Mouse (Mus musculus) midbrain, embryonic 12.5 days (tissue): Measurements from ENCODE around the gene Cbx6. TPM values are rescaled to one million over a fixed set of nuclear protein-coding genes. Genes with fewer than 3 reads are reported as not detected.

Experiments
- ATAC-seq: fragments of 200-750 bp; cut with Nextera tagmentation; 2 replicates; pipeline ENCODE4 v1.8.0; 2017; ENCODE audit warnings: low read depth, moderate TSS enrichment, moderate library complexity; ENCODE audit not compliant: low FRiP score
- H3K27ac ChIP-seq: fragments of 300-500 bp; sonication (generic); replicated peaks from 2 replicates; pipeline ENCODE4 v1.5.1; 2016; ENCODE audit warnings: mild to moderate bottlenecking
- H3K27me3 ChIP-seq: fragments of 300-500 bp; sonication (generic); 2 replicates; pipeline ENCODE4 v1.6.1; 2016; ENCODE audit warnings: mild to moderate bottlenecking
- H3K36me3 ChIP-seq: fragments of 300-500 bp; sonication (generic); 2 replicates; pipeline ENCODE4 v1.6.1; 2016
- H3K4me1 ChIP-seq: fragments of 300-500 bp; sonication (generic); 2 replicates; pipeline ENCODE4 v1.6.1; 2016
- H3K4me2 ChIP-seq: fragments of 300-500 bp; sonication (generic); replicated peaks from 2 replicates; pipeline ENCODE4 v1.6.1; 2016; ENCODE audit warnings: mild to moderate bottlenecking, moderate library complexity
- H3K4me3 ChIP-seq: fragments of 300-500 bp; sonication (generic); 2 replicates; pipeline ENCODE4 v1.5.1; 2016; ENCODE audit warnings: mild to moderate bottlenecking
- H3K9ac ChIP-seq: fragments of 300-500 bp; sonication (generic); replicated peaks from 2 replicates; pipeline ENCODE4 v1.6.1; 2016; ENCODE audit warnings: mild to moderate bottlenecking, moderate library complexity
- H3K9me3 ChIP-seq: fragments of 300-500 bp; sonication (generic); 2 replicates; pipeline ENCODE4 v1.6.1; 2016; ENCODE audit warnings: mild to moderate bottlenecking
- WGBS: fragments of 180-500 bp; shearing (Covaris S2); methylation state at CpG from one replicate; pipeline ENCODE4 v1.1.7; 2016; 5-methylcytosine and 5-hydroxymethylcytosine counted together
- polyA plus RNA-seq: library from polyadenylated mRNA; unstranded; fragments of >200 nt; fragmentation: Nextera tagmentation; extraction: Ambion mirVana; gene quantifications from 2 replicates; pipeline ENCODE4 v1.2.1, GENCODE M21; 2016

The Cbx6 gene
- polyA plus RNA-seq, 1 experiment from 2014 or later, result 45.7 TPM

- WGBS, result 86% methylated on average over 8 of the region's 8 CpGs
- no peak for ATAC-seq
- H3K9me3 ChIP-seq, result no peaks in the 10 kb centered on the region
These were observed 36.8 kb downstream of the Cbx6 start for GRCm38 (mm10) chr15:79797680-79798079.

GRCm38 (mm10) chr15:79797096-79797495 lies 37.4 kb downstream of the Cbx6 start:
- no peak for ATAC-seq
- Histone ChIP-seq H3K4me1 (peaks cover 3% of the 10 kb centered on the region; the same call in 1 of the 2 replicates), H3K9me3 (no peaks in the 10 kb centered on the region), H3K27ac (no peak overlapping the region), H3K9ac (no peak overlapping the region), H3K36me3 (no peaks in the 10 kb centered on the region), H3K4me3 (no peak overlapping the region), H3K4me2 (no peak overlapping the region), H3K27me3 (peaks cover 44% of the 10 kb centered on the region)
- 88% methylated on average over 7 of the region's 7 CpGs for WGBS

More at GRCm38 (mm10) chr15:79797680-79798079, 36.8 kb downstream of the Cbx6 start:
- H3K27ac ChIP-seq, result no peak overlapping the region
- H3K4me2 ChIP-seq, result no peak overlapping the region
- peaks cover 44% of the 10 kb centered on the region for H3K27me3 ChIP-seq
- no peaks in the 10 kb centered on the region for H3K36me3 ChIP-seq
- H3K4me3 ChIP-seq, result no peak overlapping the region
- no peaks in the 10 kb centered on the region for H3K4me1 ChIP-seq
- no peak overlapping the region for H3K9ac ChIP-seq

- no peak for ATAC-seq
- Histone ChIP-seq H3K4me1 (peaks cover 3% of the 10 kb centered on the region; the same call in 1 of the 2 replicates), H3K36me3 (no peaks in the 10 kb centered on the region), H3K27me3 (peaks cover 43% of the 10 kb centered on the region), H3K9me3 (no peaks in the 10 kb centered on the region), H3K4me2 (no peak overlapping the region), H3K9ac (no peak overlapping the region), H3K4me3 (no peak overlapping the region), H3K27ac (no peak overlapping the region)
- WGBS, result 93% methylated on average over 12 of the region's 12 CpGs
These were observed 38.2 kb downstream of the Cbx6 start for GRCm38 (mm10) chr15:79796256-79796655.

- H3K4me2 ChIP-seq, result no peak overlapping the region
- 35% methylated on average over 20 of the region's 20 CpGs for WGBS
- H3K9ac ChIP-seq, result no peak overlapping the region
- H3K9me3 ChIP-seq, result no peaks in the 10 kb centered on the region
- H3K36me3 ChIP-seq, result no peaks in the 10 kb centered on the region
- H3K4me1 ChIP-seq, result peaks cover 3% of the 10 kb centered on the region; the same call in 1 of the 2 replicates
- peaks cover 46% of the 10 kb centered on the region for H3K27me3 ChIP-seq
- H3K27ac ChIP-seq, result no peak overlapping the region
- ATAC-seq, result no peak
- no peak overlapping the region for H3K4me3 ChIP-seq
These were observed 40.3 kb downstream of the Cbx6 start for GRCm38 (mm10) chr15:79794173-79794572.

- no peaks in the 10 kb centered on the region for H3K9me3 ChIP-seq
- peaks cover 6% of the 10 kb centered on the region for H3K4me1 ChIP-seq
- no peak overlapping the region for H3K4me2 ChIP-seq
- H3K4me3 ChIP-seq, result no peak overlapping the region
- no peak overlapping the region for H3K27ac ChIP-seq
- peaks cover 50% of the 10 kb centered on the region for H3K27me3 ChIP-seq
- 95% methylated on average over 9 of the region's 9 CpGs for WGBS
- H3K9ac ChIP-seq, result no peak overlapping the region
- no peak for ATAC-seq
- H3K36me3 ChIP-seq, result no peaks in the 10 kb centered on the region
These were observed 41.4 kb downstream of the Cbx6 start for GRCm38 (mm10) chr15:79793076-79793475.

GRCm38 (mm10) chr15:79792455-79792854 lies 42.0 kb downstream of the Cbx6 start:
- 23% methylated on average over 19 of the region's 19 CpGs for WGBS

GRCm38 (mm10) chr15:79791502-79791901 lies 43.0 kb downstream of the Cbx6 start:
- Histone ChIP-seq H3K9me3 (no peaks in the 10 kb centered on the region), H3K4me2 (no peak overlapping the region), H3K4me1 (peaks cover 18% of the 10 kb centered on the region), H3K27ac (no peak overlapping the region), H3K27me3 (peaks cover 50% of the 10 kb centered on the region), H3K4me3 (no peak overlapping the region), H3K36me3 (no peaks in the 10 kb centered on the region), H3K9ac (no peak overlapping the region)
- WGBS, result 2% methylated on average over 12 of the region's 12 CpGs
- no peak for ATAC-seq

More at GRCm38 (mm10) chr15:79792455-79792854, 42.0 kb downstream of the Cbx6 start:
- H3K9ac ChIP-seq, result no peak overlapping the region
- H3K9me3 ChIP-seq, result no peaks in the 10 kb centered on the region
- no peaks in the 10 kb centered on the region for H3K36me3 ChIP-seq
- peak; percentile 47; the same call in 1 of the 2 replicates for ATAC-seq
- peaks cover 12% of the 10 kb centered on the region for H3K4me1 ChIP-seq
- no peak overlapping the region for H3K4me3 ChIP-seq
- peaks cover 50% of the 10 kb centered on the region for H3K27me3 ChIP-seq
- H3K4me2 ChIP-seq, result peak overlapping the region; percentile 30; the same call in 1 of the 2 replicates
- no peak overlapping the region for H3K27ac ChIP-seq

GRCm38 (mm10) chr15:79790905-79791304 lies 43.6 kb downstream of the Cbx6 start:
- Histone ChIP-seq H3K9me3 (no peaks in the 10 kb centered on the region), H3K4me1 (peaks cover 18% of the 10 kb centered on the region), H3K36me3 (no peaks in the 10 kb centered on the region), H3K9ac (no peak overlapping the region), H3K27me3 (peaks cover 50% of the 10 kb centered on the region), H3K4me3 (no peak overlapping the region), H3K4me2 (no peak overlapping the region), H3K27ac (no peak overlapping the region)
- no peak for ATAC-seq
- WGBS, result 89% methylated on average over 6 of the region's 6 CpGs

- 53% methylated on average over 8 of the region's 8 CpGs for WGBS
- Histone ChIP-seq H3K36me3 (no peaks in the 10 kb centered on the region), H3K27ac (no peak overlapping the region), H3K9ac (no peak overlapping the region), H3K4me1 (peaks cover 18% of the 10 kb centered on the region), H3K27me3 (peaks cover 50% of the 10 kb centered on the region), H3K4me3 (no peak overlapping the region), H3K9me3 (no peaks in the 10 kb centered on the region), H3K4me2 (no peak overlapping the region)
- ATAC-seq, result no peak
These were observed 44.4 kb downstream of the Cbx6 start for GRCm38 (mm10) chr15:79790111-79790510.

- H3K27ac ChIP-seq, result peak overlapping the region; percentile 58
- no peak overlapping the region for H3K4me3 ChIP-seq
- H3K9ac ChIP-seq, result peak overlapping the region; percentile 34; the same call in 1 of the 2 replicates
- H3K27me3 ChIP-seq, result peaks cover 29% of the 10 kb centered on the region
- ATAC-seq, result no peak
- H3K4me1 ChIP-seq, result peaks cover 18% of the 10 kb centered on the region
- 33% methylated on average over 8 of the region's 8 CpGs for WGBS
- H3K36me3 ChIP-seq, result no peaks in the 10 kb centered on the region
- H3K9me3 ChIP-seq, result no peaks in the 10 kb centered on the region
- no peak overlapping the region for H3K4me2 ChIP-seq
These were observed 46.7 kb downstream of the Cbx6 start for GRCm38 (mm10) chr15:79787815-79788214.

- 75% methylated on average over 1 of the region's 1 CpGs for WGBS
- Histone ChIP-seq H3K4me3 (no peak overlapping the region), H3K36me3 (no peaks in the 10 kb centered on the region), H3K4me2 (no peak overlapping the region), H3K9ac (no peak overlapping the region), H3K4me1 (peaks cover 15% of the 10 kb centered on the region), H3K27ac (no peak overlapping the region), H3K9me3 (no peaks in the 10 kb centered on the region), H3K27me3 (peaks cover 13% of the 10 kb centered on the region)
- no peak for ATAC-seq
These were observed 49.4 kb downstream of the Cbx6 start for GRCm38 (mm10) chr15:79785056-79785455.

- H3K27me3 ChIP-seq, result peaks cover 14% of the 10 kb centered on the region
- no peaks in the 10 kb centered on the region for H3K36me3 ChIP-seq
- H3K4me1 ChIP-seq, result peaks cover 19% of the 10 kb centered on the region
- H3K9me3 ChIP-seq, result no peaks in the 10 kb centered on the region
- no peak within 1 kb of the TSS for H3K27ac ChIP-seq
- H3K4me3 ChIP-seq, result no peak within 1 kb of the TSS
- no peak within 1 kb of the TSS for H3K4me2 ChIP-seq
- no peak for ATAC-seq
- no peak within 1 kb of the TSS for H3K9ac ChIP-seq
These were observed 56.7 kb downstream of the Cbx6 start, which contains the start of gene Dnal4 for GRCm38 (mm10) chr15:79777749-79778148. TSS of gene Dnal4 (minus strand) at chr15:79777849.

- Histone ChIP-seq H3K4me3 (no peak overlapping the region), H3K9ac (no peak overlapping the region; the same call in 1 of the 2 replicates)
- 66% methylated on average over 7 of the region's 7 CpGs for whole genome bisulfite sequencing
These were observed 58.8 kb downstream of the Cbx6 start for GRCm38 (mm10) chr15:79775662-79776061.

More at GRCm38 (mm10) chr15:79775662-79776061, 58.8 kb downstream of the Cbx6 start:
- 0 out of 2 replicates have a peak, but pooled peaks cover 6% of the 10 kb centered on the region for H3K36me3 ChIP-seq
- no peak overlapping the region for H3K4me2 ChIP-seq
- peaks cover 26% of the 10 kb centered on the region for H3K4me1 ChIP-seq
- H3K27ac ChIP-seq, result no peak overlapping the region
- H3K27me3 ChIP-seq, result peaks cover 5% of the 10 kb centered on the region; the same call in 1 of the 2 replicates
- no peaks in the 10 kb centered on the region for H3K9me3 ChIP-seq
- no peak for ATAC-seq
